Mouse (Mus musculus) inflammation-experienced regulatory T-cells, adult 16 weeks (primary cell): ENCODE results near the gene Hdgfl2. TPM values are rescaled to one million over a fixed set of nuclear protein-coding genes. Genes with fewer than 3 reads are reported as not detected.

Source experiments
- polyA plus RNA-seq: library from polyadenylated mRNA; unstranded; fragments of 100-300 nt; shearing (Covaris generic); gene quantifications from one replicate; pipeline ENCODE4 v1.2.1, GENCODE M21; 2017

Gene Hdgfl2
- polyA plus RNA-seq, result 160 TPM

DNA sequence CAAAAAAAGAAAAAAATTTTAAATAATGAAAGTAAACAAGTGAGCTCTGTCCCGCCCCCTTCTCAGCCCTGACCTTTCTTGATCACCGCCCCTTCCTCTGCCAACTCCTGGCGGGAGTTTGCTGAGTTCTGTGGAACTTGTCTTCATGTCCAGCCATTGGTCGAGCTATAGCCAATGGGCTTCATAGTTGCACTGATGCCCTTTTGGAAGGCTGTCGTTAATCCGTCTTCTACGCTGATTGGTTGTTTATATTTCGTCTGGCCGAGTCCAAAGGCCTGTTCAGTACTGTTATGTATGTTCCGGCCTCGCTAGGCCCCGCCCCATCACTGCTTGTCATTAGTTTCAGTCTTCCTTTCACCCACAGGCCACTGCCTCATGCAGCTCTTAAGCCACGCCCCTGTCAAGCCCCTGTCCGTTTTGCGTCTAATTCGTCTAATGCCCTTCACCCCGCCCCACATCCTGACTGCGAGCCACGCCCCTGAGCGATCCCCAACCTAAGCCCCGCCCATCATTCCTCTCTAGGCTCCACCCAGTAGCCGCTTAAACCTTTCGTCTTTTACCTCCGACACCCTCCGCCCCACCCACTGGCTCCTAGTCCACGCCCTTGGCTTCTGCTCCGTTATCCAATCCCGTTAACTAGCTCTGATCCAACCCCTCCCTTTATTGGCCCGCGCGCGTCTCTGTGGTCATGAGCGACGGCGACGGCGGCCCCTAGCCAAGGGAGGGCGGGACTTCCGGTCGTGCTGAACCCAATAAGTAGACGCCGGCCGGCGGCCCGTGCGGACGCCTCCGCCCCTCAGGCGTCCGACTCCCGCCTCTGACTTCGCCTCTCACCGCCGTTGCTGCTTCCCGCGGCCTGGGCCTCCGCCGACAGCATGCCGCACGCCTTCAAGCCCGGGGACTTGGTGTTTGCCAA, at the start of gene Hdgfl2:
Gene Hdgfl2 (plus strand): TSS at position 755 of the 916 bp plus-strand sequence.

DNA sequence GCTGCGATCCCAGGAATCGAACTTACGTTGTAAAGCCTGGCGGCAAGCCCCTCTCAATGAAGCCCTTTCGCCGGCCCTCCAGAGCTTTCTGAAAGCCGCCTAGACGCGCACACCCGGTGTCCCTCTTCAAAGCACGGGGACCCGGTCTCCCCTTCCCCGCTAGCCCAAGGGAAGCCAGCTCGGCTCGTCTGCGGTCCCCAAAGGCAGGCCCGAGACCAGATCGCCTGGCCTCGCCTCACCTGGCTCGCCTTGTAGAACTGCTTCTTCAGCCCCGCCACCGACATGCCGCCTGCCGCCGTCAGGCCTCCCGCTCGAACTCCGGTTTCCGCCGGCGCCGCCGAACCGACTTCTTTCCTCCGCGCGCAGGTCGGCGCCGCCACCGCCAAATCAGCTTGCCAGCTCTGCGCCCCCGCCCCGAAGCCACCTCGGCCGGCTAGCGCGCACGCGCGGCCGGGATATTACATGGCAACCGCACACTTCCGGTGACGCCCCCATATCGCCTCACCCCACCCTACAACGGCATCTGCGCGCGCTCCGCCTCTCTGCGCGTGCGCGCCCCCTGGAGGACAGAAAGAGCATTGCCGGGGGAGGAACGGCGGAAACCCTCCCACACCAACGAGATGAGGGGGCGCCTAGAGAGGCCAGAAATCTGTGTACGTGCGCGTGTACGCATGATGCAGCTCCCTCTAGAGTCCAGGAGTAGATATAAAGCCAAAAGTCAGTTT, 43.1 kb upstream of the Hdgfl2 start, which contains the start of gene Sh3gl1:
Gene Sh3gl1 (minus strand): TSS at position 460 of the 725 bp plus-strand sequence.

DNA sequence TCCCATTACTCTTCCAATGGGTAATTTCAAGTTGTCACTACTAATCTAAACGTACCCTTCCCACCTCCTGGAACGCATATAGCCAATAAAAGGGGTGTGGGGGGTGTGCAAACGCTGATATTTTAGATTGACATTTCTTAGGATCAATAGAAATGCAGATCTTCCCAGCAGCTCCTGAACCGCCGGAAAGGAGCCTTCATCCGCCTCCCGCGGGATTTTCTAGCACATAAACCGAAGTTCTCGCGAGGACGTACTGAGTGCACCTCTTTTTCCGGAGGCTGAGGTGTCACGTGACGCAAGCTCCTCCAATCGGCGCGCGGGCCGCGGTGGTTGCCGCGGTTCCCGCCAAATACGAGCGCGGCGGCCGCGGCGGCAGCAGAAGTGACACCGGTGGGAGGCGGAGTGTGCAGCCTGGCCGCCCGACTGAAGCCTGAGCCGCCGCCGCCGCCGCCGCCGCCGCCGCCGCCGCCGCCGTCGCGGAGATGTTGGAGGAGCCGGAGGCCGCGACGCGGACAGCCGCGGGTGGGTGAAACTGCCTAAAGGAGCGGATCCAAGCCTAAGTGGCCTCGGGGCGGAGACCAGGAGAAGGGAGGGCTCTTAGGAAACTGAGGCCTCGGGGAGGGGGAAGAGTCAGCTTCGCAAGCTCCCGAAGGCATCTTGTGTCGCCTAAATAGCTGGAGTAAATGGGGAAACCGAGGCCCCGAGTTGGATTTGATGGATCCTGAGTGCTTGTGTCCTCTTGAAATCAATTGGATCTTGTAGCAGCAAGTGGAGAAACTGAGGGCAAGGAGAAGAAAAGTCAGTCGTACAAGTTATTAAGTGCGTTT, 39.2 kb upstream of the Hdgfl2 start, which contains the start of gene Chaf1a:
Gene Chaf1a (plus strand): TSS at position 410 of the 827 bp plus-strand sequence.

DNA sequence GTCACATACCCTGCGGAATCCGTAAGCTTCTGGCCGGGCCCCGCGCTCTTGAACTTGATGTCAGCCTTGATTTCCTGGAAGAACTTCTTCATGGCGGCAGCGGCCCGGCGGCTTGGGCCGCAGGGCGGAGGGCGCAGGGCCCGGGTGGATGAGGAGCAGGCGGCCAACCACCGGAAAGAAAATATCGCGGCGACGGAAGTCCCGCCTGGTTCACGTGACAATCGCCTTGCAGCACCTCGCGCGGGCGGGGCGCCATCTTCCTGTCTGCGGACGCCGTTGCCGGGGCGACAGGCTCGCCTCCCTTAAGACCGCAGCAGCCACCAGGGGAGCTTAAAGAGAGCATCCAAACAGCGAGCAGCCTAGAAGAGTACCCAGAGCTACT, 4.6 kb upstream of the Hdgfl2 start, which contains the start of gene Ubxn6:
Gene Ubxn6 (minus strand): TSS at position 202 of the 382 bp plus-strand sequence.

DNA sequence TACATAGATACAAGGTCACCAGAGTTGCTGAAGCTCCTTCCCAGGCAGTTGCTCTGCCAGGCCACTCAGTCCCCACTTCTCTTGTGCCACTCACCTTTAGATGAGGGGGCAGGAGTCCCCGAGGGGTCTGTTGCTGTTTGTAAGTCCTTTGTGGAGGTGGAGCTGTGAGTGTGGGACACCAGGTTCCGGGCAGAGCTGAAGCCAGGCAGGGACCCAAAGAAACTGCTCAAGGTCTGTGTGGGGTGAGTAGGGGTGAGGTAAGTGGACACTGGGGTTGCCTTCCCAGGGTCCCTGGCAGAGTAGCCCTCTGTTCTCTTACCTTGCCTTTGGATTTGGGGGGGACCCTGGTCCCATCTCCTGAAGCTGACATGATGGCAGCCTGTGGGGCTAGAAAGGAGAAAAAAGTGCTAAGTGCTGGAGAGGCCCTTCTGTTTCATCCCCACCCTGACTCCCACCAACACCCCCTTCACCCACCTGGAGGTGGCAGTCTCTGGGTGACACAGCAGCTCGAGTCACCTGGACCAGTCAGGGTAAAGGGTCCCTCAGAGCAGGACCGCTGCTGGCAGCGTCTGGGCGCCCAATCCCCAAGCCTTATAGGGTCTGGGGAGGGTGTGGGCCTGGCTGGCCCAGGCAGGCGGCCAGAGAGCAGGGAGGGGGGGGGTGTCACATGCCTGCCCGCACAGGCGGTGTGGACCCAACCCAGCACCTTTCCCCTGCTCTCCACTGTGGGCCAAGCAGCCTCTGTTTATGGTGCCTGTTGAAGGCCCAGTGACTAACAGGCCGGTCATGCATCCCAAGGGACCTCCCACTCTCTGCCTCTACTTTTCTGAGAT, 30.0 kb downstream of the Hdgfl2 start, which contains the start of gene Plin4:
Gene Plin4 (minus strand): TSS at position 585 of the 833 bp plus-strand sequence.

DNA sequence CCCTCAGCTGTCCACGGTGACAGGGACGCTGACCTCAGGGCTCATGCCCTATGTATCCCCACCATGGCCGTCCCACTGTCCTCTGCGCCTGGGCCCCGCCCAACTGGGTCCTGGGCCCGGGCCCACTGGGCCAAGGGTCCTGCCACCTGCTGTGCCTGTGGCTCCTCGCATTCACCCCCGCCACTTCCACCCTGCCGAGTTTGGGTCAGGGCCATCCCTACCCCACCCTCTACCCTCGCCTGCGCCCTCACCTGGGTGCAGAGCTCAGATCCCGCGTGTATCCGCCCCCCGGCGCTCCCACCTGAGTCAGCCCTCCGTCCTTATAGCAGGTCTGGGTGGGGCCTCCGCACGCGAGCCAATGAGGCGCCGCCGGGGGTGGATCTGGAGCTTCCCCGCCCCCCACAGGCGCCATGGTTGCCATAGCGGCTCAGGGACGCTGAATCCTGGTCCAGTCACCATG, 37.8 kb downstream of the Hdgfl2 start, which contains the start of gene Plin5:
Gene Plin5 (minus strand): TSS at position 346 of the 460 bp plus-strand sequence.

DNA sequence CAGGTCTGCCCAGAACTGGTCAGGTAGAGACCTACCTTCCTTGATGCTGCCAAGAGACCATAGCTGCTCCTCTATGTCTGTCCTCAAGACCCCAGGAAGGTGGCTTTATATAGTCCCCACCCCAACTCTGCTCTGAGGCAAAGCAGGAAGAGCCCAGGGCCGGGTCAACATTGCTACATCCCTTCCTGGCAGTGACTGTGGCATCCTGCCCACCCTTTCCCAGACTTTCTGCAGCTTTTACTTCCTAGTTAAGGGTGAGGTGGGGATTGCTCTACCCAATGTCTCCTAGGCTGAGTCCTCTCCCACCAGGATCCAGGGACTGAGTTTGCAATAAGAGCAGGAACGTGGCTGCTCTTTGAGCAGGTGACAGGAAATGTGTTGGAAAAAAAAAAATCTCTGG, 42.4 kb downstream of the Hdgfl2 start, which contains the start of gene Lrg1:
Gene Lrg1 (minus strand): TSS at position 176 of the 400 bp plus-strand sequence.

DNA sequence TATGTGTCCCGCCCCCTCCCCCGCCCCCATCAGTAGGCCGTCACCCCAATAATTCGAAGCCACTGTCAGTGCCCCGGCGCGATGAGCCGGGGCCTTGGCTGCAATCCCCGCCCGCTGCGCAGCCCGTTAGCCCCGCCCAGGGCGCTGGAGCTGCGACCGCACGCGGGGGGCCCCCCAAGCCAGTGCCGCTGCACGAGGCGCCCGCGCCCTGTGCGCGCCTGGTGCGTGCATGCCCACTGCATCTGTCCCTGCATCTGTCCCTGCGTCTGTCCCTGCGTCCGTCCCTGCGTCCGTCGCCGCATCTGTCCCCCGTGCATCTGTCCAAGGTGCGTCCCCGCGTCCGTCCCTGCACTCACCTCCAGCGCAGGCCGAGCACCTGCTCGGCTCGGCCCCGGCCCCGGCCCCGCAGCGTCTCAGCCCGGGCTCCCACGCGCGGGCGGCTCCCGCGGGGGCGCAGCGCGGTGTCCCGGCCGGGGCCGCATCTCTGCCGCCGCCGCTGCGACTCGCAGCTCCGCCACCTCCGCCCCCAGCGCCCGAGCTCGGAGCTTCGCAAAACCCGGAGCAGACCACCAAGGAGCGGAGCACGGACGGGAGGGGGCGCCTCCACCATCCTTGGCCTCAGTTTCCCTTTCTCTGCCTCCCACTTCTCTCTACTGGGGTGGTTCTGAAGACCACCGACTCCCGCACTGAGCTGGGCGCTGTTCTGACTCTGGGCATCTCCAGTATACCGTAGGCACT, 60.6 kb downstream of the Hdgfl2 start, which contains the start of gene Sema6b:
Gene Sema6b (minus strand): TSS at position 486 of the 738 bp plus-strand sequence.

Other genes starting within 250 kb of the Hdgfl2 start
- 32.1 TPM for gene Zfp119a, start 200.7 kb upstream of the Hdgfl2 start, polyA plus RNA-seq
- gene Zfp959, start 187.5 kb upstream of the Hdgfl2 start, polyA plus RNA-seq, result 35.2 TPM
- gene Zfp119b, start 130.1 kb upstream of the Hdgfl2 start, polyA plus RNA-seq, result 15.8 TPM
- 71.8 TPM for gene Ebi3, start 127.0 kb upstream of the Hdgfl2 start, polyA plus RNA-seq
- 38.5 TPM for gene Yju2, start 120.5 kb upstream of the Hdgfl2 start, polyA plus RNA-seq
- gene Shd, start 109.2 kb upstream of the Hdgfl2 start, polyA plus RNA-seq, result not detected
- gene Fsd1, start 93.1 kb upstream of the Hdgfl2 start, polyA plus RNA-seq, result not detected
- 0.45 TPM for gene Stap2, start 74.0 kb upstream of the Hdgfl2 start, polyA plus RNA-seq
- gene Mpnd, start 73.9 kb upstream of the Hdgfl2 start, polyA plus RNA-seq, result 50.2 TPM
- gene Sh3gl1, start 43.0 kb upstream of the Hdgfl2 start, polyA plus RNA-seq, result 199 TPM
- gene Chaf1a, start 39.2 kb upstream of the Hdgfl2 start, polyA plus RNA-seq, result 0.71 TPM
- gene Ubxn6, start 4.6 kb upstream of the Hdgfl2 start, polyA plus RNA-seq, result 88.2 TPM
- gene Plin4, start 30.2 kb downstream of the Hdgfl2 start, polyA plus RNA-seq, result not detected
- gene Plin5, start 38.0 kb downstream of the Hdgfl2 start, polyA plus RNA-seq, result not detected
- not detected for gene Lrg1, start 42.4 kb downstream of the Hdgfl2 start, polyA plus RNA-seq
- gene Sema6b, start 60.7 kb downstream of the Hdgfl2 start, polyA plus RNA-seq, result not detected
- gene Tnfaip8l1, start 82.8 kb downstream of the Hdgfl2 start, polyA plus RNA-seq, result 35.0 TPM
- gene Mydgf, start 104.3 kb downstream of the Hdgfl2 start, polyA plus RNA-seq, result 61.5 TPM
- 45.3 TPM for gene Dpp9, start 139.3 kb downstream of the Hdgfl2 start, polyA plus RNA-seq
- gene Fem1a, start 177.2 kb downstream of the Hdgfl2 start, polyA plus RNA-seq, result 5.0 TPM
- 9.2 TPM for gene Ticam1, start 197.2 kb downstream of the Hdgfl2 start, polyA plus RNA-seq
- gene Plin3, start 213.2 kb downstream of the Hdgfl2 start, polyA plus RNA-seq, result 45.8 TPM
- gene Arrdc5, start 220.7 kb downstream of the Hdgfl2 start, polyA plus RNA-seq, result not detected
- 25.5 TPM for gene Uhrf1, start 223.7 kb downstream of the Hdgfl2 start, polyA plus RNA-seq
- 17.8 TPM for gene Kdm4b, start 246.4 kb downstream of the Hdgfl2 start, polyA plus RNA-seq